Mouse (Mus musculus): Measurements from ENCODE around the gene Hk1. TPM values are rescaled to one million over a fixed set of nuclear protein-coding genes. Genes with fewer than 3 reads are reported as not detected.

Hk1 gene
- polyA plus RNA-seq, 1 experiment from 2014 or later, result 62.6 TPM

GRCm38 (mm10) chr10:62252000-62252488 lies 127.7 kb downstream of the Hk1 start, which contains the start of gene Tacr2:
Gene Tacr2, plus strand, starts transcription at chr10:62252438.
- no peak within 1 kb of the TSS for H3K9ac ChIP-seq (ENCODE audit: low read depth, low read length)
- no peaks in the 10 kb centered on the region for H3K9me3 ChIP-seq (replicated peaks; ENCODE audit: low read length)
- H3K27ac ChIP-seq, result no peak within 1 kb of the TSS
- H3K4me3 ChIP-seq (replicated peaks; ENCODE audit: low read depth, low read length), result no peak within 1 kb of the TSS
- H3K4me1 ChIP-seq (replicated peaks; ENCODE audit: insufficient read depth, low read length), result no peaks in the 10 kb centered on the region
- DNase-seq (ENCODE audit: low spot score), result no peak
- WGBS, result 53% methylated on average over 12 of the region's 12 CpGs
- H3K4me2 ChIP-seq (ENCODE audit: low read length), result no peak within 1 kb of the TSS
- H3K36me3 ChIP-seq (ENCODE audit: insufficient read depth, low read length), result no peaks in the 10 kb centered on the region
- ATAC-seq (replicated peaks; ENCODE audit: low FRiP score, low read depth), result no peak
- TF ChIP-seq CTCF (IDR thresholded peaks at IDR 0.05; ENCODE audit: low read depth), result no peak
- no peaks in the 10 kb centered on the region for H3K27me3 ChIP-seq (ENCODE audit: insufficient read depth, low read length)

GRCm38 (mm10) chr10:62247815-62248214 lies 131.9 kb downstream of the Hk1 start:
- Histone ChIP-seq H3K4me1 (replicated peaks; ENCODE audit: insufficient read depth, low read length) (no peaks in the 10 kb centered on the region), H3K9me3 (replicated peaks; ENCODE audit: low read length) (no peaks in the 10 kb centered on the region), H3K4me3 (replicated peaks; ENCODE audit: low read depth, low read length) (no peak overlapping the region), H3K36me3 (ENCODE audit: insufficient read depth, low read length) (no peaks in the 10 kb centered on the region), H3K27me3 (ENCODE audit: insufficient read depth, low read length) (no peaks in the 10 kb centered on the region), H3K4me2 (ENCODE audit: low read length) (no peak overlapping the region), H3K9ac (ENCODE audit: low read depth, low read length) (no peak overlapping the region), H3K27ac (no peak overlapping the region)
- TF ChIP-seq CTCF (IDR thresholded peaks at IDR 0.05; ENCODE audit: low read depth), result no peak
- ATAC-seq (replicated peaks; ENCODE audit: low FRiP score, low read depth) (no peak), DNase-seq (ENCODE audit: low spot score) (no peak)
- 13% methylated on average over 8 of the region's 8 CpGs for WGBS

- TF ChIP-seq CTCF (IDR thresholded peaks at IDR 0.05; ENCODE audit: low read depth), result no peak
- ATAC-seq (replicated peaks; ENCODE audit: low FRiP score, low read depth) (no peak), DNase-seq (ENCODE audit: low spot score) (no peak)
- H3K27ac ChIP-seq, result no peak overlapping the region
- no peak overlapping the region for H3K4me2 ChIP-seq (ENCODE audit: low read length)
- H3K4me1 ChIP-seq (replicated peaks; ENCODE audit: insufficient read depth, low read length), result no peaks in the 10 kb centered on the region
- no peaks in the 10 kb centered on the region for H3K36me3 ChIP-seq (ENCODE audit: insufficient read depth, low read length)
- no peak overlapping the region for H3K9ac ChIP-seq (ENCODE audit: low read depth, low read length)
- H3K9me3 ChIP-seq (replicated peaks; ENCODE audit: low read length), result no peaks in the 10 kb centered on the region
- WGBS, result 53% methylated on average over 3 of the region's 3 CpGs
- no peaks in the 10 kb centered on the region for H3K27me3 ChIP-seq (ENCODE audit: insufficient read depth, low read length)
- H3K4me3 ChIP-seq (replicated peaks; ENCODE audit: low read depth, low read length), result no peak overlapping the region
Measured at GRCm38 (mm10) chr10:62247156-62247555, 132.6 kb downstream of the Hk1 start.

- ATAC-seq (replicated peaks; ENCODE audit: low FRiP score, low read depth) (no peak), DNase-seq (ENCODE audit: low spot score) (no peak)
- no peak for TF ChIP-seq CTCF (IDR thresholded peaks at IDR 0.05; ENCODE audit: low read depth)
- 86% methylated on average over 9 of the region's 9 CpGs for WGBS
- H3K36me3 ChIP-seq (ENCODE audit: insufficient read depth, low read length), result no peaks in the 10 kb centered on the region
- H3K4me2 ChIP-seq (ENCODE audit: low read length), result no peak overlapping the region
- H3K4me3 ChIP-seq (replicated peaks; ENCODE audit: low read depth, low read length), result no peak overlapping the region
- no peaks in the 10 kb centered on the region for H3K4me1 ChIP-seq (replicated peaks; ENCODE audit: insufficient read depth, low read length)
- H3K9me3 ChIP-seq (replicated peaks; ENCODE audit: low read length), result no peaks in the 10 kb centered on the region
- H3K9ac ChIP-seq (ENCODE audit: low read depth, low read length), result no peak overlapping the region
- H3K27me3 ChIP-seq (ENCODE audit: insufficient read depth, low read length), result no peaks in the 10 kb centered on the region
- H3K27ac ChIP-seq, result no peak overlapping the region
Measured at GRCm38 (mm10) chr10:62244067-62244466, 135.6 kb downstream of the Hk1 start.

GRCm38 (mm10) chr10:62242896-62243295 lies 136.8 kb downstream of the Hk1 start:
- WGBS, result 51% methylated on average over 11 of the region's 13 CpGs
- Histone ChIP-seq H3K9ac (ENCODE audit: low read depth, low read length) (no peak overlapping the region), H3K9me3 (replicated peaks; ENCODE audit: low read length) (no peaks in the 10 kb centered on the region), H3K27ac (no peak overlapping the region), H3K4me2 (ENCODE audit: low read length) (no peak overlapping the region), H3K4me3 (replicated peaks; ENCODE audit: low read depth, low read length) (no peak overlapping the region), H3K27me3 (ENCODE audit: insufficient read depth, low read length) (no peaks in the 10 kb centered on the region), H3K36me3 (ENCODE audit: insufficient read depth, low read length) (no peaks in the 10 kb centered on the region), H3K4me1 (replicated peaks; ENCODE audit: insufficient read depth, low read length) (no peaks in the 10 kb centered on the region)
- ATAC-seq (replicated peaks; ENCODE audit: low FRiP score, low read depth) (no peak; the same call in 1 of the 2 replicates), DNase-seq (ENCODE audit: low spot score) (peak; percentile 84)
- TF ChIP-seq CTCF (IDR thresholded peaks at IDR 0.05; ENCODE audit: low read depth), result peak; percentile 78

- H3K4me1 ChIP-seq (replicated peaks; ENCODE audit: insufficient read depth, low read length), result no peaks in the 10 kb centered on the region
- no peak overlapping the region for H3K4me2 ChIP-seq (ENCODE audit: low read length)
- ATAC-seq (replicated peaks; ENCODE audit: low FRiP score, low read depth) (no peak), DNase-seq (ENCODE audit: low spot score) (no peak)
- H3K9me3 ChIP-seq (replicated peaks; ENCODE audit: low read length), result no peaks in the 10 kb centered on the region
- H3K27ac ChIP-seq, result no peak overlapping the region
- no peaks in the 10 kb centered on the region for H3K27me3 ChIP-seq (ENCODE audit: insufficient read depth, low read length)
- H3K9ac ChIP-seq (ENCODE audit: low read depth, low read length), result no peak overlapping the region
- 85% methylated on average over 10 of the region's 10 CpGs for WGBS
- TF ChIP-seq CTCF (IDR thresholded peaks at IDR 0.05; ENCODE audit: low read depth), result no peak
- H3K36me3 ChIP-seq (ENCODE audit: insufficient read depth, low read length), result no peaks in the 10 kb centered on the region
- no peak overlapping the region for H3K4me3 ChIP-seq (replicated peaks; ENCODE audit: low read depth, low read length)
Measured at GRCm38 (mm10) chr10:62242358-62242757, 137.3 kb downstream of the Hk1 start.

- Histone ChIP-seq H3K36me3 (ENCODE audit: insufficient read depth, low read length) (no peaks in the 10 kb centered on the region), H3K9ac (ENCODE audit: low read depth, low read length) (no peak overlapping the region), H3K27me3 (ENCODE audit: insufficient read depth, low read length) (no peaks in the 10 kb centered on the region), H3K27ac (no peak overlapping the region), H3K4me1 (replicated peaks; ENCODE audit: insufficient read depth, low read length) (no peaks in the 10 kb centered on the region), H3K4me2 (ENCODE audit: low read length) (no peak overlapping the region), H3K9me3 (replicated peaks; ENCODE audit: low read length) (no peaks in the 10 kb centered on the region), H3K4me3 (replicated peaks; ENCODE audit: low read depth, low read length) (no peak overlapping the region)
- no peak for TF ChIP-seq CTCF (IDR thresholded peaks at IDR 0.05; ENCODE audit: low read depth)
- ATAC-seq (replicated peaks; ENCODE audit: low FRiP score, low read depth), result peak; percentile 90
- 29% methylated on average over 6 of the region's 6 CpGs for WGBS
- DNase-seq (ENCODE audit: low spot score), result peak; percentile 83
Measured at GRCm38 (mm10) chr10:62239270-62239669, 140.4 kb downstream of the Hk1 start.
